Mouse (Mus musculus) ES-E14 (cell line): Measurements from ENCODE around the gene Sall1.

Experiments
- HCFC1 ChIP-seq: IDR thresholded peaks from 2 replicates; pipeline ENCODE4 v1.6.1; 2012; ENCODE audit warnings: low read length, inconsistent platforms, borderline replicate concordance; ENCODE audit not compliant: insufficient read depth
- MAFK ChIP-seq: IDR thresholded peaks from 2 replicates; pipeline ENCODE4 v1.6.1; 2014; ENCODE audit warnings: mild to moderate bottlenecking, low read depth, low read length, inconsistent platforms; ENCODE audit not compliant: insufficient read depth
- ZC3H11A ChIP-seq: IDR thresholded peaks from 2 replicates; pipeline ENCODE4 v1.6.1; 2012; ENCODE audit warnings: low read depth, mild to moderate bottlenecking, inconsistent platforms, low read length, borderline replicate concordance
- ZNF384 ChIP-seq: IDR thresholded peaks from 2 replicates; pipeline ENCODE4 v1.6.1; 2012; ENCODE audit warnings: low read depth, low read length, inconsistent platforms

GRCm38 (mm10) chr8:89021139-89021538 is 22.8 kb downstream of the Sall1 start:
- TF ChIP-seq ZNF384 = no peak
- no peak for TF ChIP-seq HCFC1
- no peak for TF ChIP-seq ZC3H11A
- no peak for TF ChIP-seq MAFK
